Mouse (Mus musculus) frontal cortex, adult (tissue): ENCODE measurements around the gene Tceanc2.

Source experiments
- ATAC-seq: cut with Nextera tagmentation; 2 replicates; pipeline ENCODE4 v1.9.2; 2017; ENCODE audit warnings: mild to moderate bottlenecking, moderate library complexity, mixed read lengths; ENCODE audit not compliant: low TSS enrichment

Gene Tceanc2

DNA sequence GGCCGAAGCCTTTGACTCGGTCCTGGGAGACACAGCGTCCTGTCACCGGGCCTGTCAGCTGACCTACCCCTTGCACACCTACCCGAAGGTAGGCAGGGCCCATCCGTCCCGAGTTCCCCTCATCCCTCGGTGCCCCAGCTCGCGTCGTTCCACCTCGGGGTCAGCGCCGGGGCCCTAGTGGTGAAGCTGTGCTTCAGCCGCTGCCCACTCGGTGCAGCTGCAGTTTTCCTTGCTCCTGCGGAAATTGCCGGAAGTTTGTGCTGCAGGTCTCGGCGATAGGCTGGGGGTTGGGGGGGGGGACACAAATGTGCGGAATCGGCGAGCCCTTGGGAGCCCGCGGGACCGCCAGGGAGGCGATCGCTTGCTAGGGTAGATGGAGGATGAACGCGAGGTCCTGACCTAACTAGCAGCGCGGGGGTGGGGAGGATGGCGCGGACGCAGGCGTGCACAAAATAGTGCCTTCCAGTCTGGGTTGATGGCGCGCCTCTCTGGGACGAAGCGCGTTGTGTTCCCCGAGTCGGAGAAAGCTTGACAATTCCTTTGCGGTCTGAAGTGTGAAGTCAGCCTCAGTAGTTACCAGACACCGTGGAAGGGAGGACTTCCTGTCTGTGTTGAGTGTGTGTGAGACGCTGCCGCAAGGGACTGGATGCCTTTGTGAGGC is at the start of gene Tceanc2:
TSS of gene Tceanc2 (minus strand) at position 287 of the 661 bp plus-strand sequence.
- peak; percentile 38 for ATAC-seq

DNA sequence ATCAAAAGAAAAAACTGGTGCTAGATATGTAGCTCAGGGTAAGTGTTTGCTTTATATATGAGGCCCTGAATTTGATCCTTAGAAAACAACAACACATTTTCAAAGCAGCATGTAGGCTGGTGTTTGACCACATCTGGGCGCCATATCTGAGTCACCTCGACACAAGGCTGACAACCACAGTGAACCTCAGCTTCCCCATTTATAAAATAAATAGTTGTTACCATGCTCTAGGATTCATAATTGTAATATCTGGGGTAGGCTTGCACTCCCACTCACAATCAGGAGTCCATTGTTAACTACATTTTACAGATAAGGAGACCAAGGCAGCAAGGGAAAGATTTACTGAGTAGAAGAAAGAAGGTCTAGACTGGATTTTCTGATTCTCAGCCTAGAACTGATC is 47.4 kb upstream of the Tceanc2 start:
- no peak for ATAC-seq

DNA sequence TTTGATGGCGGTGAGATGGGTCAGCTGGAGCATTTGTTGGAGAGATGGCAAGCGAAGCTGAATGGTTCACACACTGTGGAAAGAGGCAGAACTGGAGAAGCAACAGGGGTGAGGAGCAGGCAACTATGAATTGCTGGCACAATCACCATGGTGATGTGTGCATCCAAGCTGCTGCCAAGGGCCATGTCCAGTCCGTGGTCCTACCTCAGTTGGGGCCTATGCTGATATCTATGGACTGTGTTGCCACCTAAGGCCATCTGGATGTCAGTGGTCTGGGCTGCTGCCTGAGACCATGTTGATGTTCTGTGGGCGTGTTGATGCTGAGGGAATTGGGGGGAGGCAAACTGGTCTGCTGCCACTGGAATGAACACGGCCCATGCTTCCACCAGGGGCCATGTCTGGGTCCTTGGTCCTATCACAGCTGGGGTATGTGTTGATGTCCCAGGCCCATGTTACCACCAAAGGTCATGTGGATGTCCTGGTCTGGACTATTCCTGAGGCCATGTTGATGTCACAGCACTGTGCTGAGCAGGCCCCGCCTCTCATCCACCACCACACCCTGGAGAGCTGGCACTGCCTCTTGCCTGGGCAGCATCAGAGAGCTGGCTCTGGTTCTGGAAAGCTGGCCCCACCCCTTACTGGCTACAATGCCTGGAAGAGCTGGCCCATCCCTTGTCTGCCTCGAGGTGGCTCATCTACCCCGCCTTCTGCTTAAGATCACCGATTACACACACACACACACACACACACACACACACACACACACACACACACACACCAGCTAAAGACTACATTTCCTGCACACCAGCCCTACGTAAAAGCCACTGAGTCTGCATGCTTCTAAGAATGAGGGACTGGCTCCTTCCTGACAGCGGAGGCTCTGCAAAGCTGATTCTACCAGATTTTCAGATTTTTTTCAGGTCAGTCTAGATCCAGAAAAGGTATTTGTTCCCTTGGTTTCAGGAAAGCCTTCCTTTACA is 44.6 kb upstream of the Tceanc2 start:
- ATAC-seq: no peak

DNA sequence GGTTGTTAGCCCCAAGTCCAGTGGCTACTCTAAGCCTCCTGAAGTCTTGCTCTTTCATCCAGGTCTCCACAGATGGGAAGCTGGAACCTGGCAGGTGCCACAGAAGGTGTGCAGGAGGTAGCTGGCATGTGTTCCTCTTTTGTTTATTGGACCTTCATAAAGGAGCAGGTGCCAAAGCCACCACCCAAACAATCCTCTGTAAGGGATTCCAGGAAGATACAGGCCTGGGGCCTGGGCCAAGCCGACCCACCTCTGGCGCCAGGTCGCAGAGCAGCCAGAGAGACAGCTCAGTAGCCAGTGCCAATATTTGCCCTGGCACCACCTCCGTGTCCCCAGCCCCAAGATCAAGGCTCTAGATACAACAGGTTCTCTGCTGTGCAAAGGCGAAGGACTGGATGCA is 42.6 kb upstream of the Tceanc2 start:
- ATAC-seq: no peak

DNA sequence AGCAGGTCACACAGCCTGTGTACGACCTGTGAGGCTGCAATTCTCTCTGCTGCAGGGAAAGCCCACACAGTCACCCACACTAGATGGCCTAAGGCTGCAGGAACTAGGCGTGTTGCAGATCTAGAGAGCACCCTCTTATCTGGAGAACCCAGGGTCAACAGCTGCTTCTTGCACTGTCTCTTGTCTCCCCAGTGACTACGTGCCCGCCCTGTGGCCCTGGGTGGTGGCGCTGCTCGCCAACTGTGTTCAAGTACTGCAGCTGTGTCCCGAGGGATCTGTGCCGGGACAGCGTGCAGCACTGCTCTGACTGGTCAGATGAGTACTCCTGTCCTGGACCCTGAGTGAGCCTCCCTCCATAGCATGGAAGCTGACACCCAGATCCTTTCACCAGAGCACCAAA is 38.7 kb upstream of the Tceanc2 start:
- no peak for ATAC-seq

DNA sequence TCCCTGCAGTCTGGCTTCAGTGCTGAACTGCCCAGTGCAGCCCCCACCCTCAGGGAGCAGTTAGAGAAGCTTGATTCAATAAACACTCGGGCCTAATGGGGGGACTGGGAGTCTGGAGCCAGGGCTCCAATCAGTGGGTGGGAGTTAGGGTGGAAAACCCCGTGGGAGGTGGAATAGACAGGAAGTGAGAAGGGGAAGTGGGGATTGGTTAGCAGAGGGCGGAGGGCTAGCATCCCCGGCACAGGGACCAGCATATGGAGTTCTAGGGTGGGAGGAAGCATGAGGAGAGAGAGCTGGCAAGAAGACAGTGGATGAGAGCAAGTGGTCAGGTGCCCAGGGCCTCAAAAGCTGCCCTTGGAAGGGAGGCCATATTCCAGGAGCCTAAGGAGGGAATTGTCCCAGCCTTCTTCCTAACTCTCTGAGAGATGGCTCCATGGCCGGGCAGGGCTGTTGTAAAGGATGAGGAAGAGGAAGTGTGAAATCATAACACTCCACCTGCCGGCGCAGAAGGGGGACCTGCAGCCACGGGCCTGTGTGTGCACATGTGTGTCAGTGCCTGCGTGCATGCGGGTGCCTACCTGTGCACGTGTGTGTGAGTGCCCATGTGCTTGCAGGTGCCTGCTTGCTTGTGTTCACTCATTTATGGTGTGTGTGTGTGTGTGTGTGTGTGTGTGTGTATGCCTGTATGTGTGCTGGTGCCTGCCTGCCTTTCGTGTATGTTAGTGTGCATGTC is 34.5 kb upstream of the Tceanc2 start:
- ATAC-seq: no peak

DNA sequence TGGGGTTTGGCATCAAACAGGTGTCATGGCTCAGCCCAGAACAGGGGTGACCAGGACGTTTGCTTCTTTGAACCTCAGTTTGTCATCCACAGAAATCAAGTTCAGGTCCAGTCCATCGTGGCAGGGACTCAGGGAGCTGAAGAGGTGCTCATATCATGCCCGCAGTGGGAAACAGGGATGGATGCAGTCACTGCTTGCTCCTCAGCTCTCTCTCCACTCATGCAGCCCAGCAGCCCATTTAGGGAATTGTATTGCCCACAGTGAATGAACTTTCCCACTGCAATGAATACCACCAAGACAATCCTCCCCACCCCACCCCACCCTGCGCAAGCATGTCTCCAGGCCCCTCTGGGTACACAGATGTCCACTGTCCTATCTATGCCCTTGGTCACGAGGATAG is 33.0 kb upstream of the Tceanc2 start:
- ATAC-seq: no peak

DNA sequence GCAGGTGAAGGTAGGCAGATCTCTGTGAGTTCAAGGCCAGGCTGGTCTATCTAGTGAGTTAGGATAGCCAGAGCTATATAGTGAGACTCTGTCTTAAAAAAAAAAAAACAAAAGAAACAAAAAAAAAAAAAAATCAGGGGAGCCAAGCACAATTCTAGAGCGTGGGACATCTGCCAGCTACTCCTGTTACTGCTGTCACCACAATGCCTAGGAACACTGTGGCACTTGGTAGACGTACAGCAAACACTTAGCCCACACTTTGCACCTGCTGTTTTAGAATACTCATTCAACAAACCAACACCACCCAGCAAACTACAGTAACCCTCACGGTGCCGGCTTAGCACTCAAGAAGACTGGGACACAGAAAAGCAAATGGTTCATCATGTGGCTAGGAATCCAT is 32.5 kb upstream of the Tceanc2 start:
- ATAC-seq: 0 out of 2 replicates have a peak, but pooled peaks have one; percentile 23

DNA sequence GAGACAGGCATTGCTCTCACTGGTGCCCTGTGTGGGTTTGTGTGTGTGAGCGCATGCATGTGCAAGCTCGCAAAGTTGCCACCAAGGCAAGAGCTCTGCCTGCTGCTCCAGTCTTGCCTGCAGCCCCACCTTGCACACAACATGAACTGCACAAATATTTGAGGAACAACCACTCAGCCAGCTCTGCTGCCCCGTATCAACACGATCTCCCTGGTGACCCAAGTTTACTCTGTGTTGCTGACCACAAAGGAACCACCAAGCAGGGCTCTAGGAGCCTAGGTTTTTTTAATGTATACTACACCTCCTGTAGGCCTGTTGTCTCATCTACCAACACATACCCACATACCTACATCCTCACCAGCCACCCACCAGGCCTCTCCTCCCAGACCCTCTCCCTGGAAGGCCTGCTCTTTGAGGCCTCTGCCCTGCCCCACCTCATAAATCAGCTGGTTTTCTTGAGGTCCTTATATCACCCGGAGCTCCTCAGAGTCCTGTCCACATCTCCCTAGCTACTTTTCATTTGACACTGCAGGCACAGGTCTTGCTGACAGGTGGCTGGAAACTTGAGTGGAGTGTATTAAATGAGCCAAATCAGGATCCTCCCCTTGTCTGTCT is 31.7 kb upstream of the Tceanc2 start:
- no peak for ATAC-seq

DNA sequence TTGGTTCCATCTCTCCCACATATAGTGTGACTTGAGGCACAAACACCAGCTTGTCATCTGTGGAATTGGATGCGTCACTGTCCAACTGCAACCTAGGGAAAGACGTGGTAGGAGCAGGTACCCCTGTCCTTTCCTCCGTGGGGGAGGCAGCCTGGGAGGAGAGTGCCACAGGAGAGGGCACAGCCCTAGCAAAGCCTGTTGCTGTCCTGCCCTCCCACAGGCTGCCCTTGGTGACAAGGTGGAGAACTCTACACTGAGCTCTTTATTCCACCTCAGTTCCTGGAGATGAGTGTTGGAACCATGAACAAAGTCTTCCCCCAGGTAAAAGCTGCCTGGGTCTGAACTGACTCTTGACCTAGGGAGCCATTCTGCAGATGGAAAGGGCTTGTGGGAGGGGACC is 30.0 kb upstream of the Tceanc2 start, which contains the start of gene Ldlrad1:
TSS of gene Ldlrad1 (plus strand) at position 301 of the 400 bp plus-strand sequence.
- ATAC-seq: no peak

DNA sequence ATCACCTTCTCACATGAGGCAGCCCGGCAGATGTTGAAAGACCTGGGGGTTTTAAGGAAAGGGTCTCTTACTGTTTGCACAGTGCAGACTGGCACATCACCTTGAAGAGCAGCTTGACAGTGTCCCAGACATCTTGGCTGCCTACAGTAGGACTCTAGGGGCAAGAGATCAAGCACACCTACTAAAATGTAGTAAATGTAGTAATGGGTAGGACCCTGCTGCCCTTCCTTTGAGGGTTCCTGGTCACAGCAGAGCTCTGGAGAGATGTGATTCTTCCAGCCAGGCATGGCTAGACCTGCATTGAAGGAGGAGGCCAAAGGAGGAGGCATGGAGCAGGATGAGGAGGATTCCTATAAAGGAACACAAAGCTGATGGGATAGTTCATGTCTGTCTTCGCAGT is 28.1 kb upstream of the Tceanc2 start:
- no peak for ATAC-seq

DNA sequence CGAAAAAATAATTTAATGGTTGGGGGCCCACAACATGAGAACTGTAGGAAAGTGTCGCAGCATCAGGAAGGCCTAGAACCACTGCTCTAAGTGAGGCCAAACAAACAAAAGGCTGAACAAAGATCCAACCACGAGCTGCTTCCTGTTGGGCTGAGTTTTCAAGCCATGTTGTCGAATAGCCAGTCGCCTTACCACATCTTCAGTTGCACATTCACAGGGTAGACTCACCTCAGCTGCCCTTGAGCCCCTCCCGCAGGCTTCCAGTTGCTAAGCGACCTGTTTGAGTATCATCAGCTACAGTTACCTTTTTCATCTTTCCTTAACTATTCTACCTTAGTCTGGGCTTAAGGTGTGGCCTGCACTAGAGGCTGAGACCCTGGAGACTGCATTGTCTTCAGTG is 24.1 kb upstream of the Tceanc2 start:
- ATAC-seq: no peak

DNA sequence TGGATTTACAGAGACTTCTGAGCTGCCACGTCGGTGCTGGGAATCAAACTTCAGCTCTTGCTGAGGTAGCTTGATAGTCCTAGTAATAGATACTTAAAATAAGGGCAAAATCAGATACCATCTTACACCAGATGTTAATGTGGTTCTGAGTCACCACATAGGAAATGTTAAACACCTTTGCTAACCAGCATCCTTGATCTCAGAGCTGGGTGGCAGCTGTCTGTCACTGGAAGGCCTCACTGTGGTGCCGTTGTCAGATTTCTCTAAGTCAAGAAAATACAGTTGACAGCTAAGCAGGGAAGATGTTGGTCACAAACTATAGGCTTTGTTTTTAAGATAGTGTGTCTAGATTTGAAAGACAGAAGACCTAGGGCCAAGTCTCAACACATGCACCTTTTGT is 22.9 kb upstream of the Tceanc2 start:
- ATAC-seq: no peak

DNA sequence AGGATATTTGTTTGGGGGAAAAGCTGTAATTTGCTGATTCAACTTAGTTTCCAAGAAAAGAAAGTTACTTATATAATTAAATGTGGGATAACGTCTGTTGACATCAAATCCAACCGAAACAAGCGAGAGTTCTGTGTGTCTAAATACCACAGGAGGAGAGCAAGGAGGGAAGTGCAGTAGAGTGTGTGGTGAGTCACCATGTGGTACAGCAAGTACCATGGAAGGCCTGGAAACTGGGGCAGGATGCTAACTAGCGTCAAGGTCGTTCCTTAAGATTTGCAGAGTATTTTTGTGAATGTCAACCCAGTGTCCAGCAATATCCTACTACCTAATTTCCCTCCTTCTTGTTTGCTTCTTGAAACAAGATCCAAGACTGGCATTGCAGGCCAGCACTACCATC is 19.2 kb upstream of the Tceanc2 start:
- ATAC-seq: peak; percentile 78; the same call in 1 of the 2 replicates

DNA sequence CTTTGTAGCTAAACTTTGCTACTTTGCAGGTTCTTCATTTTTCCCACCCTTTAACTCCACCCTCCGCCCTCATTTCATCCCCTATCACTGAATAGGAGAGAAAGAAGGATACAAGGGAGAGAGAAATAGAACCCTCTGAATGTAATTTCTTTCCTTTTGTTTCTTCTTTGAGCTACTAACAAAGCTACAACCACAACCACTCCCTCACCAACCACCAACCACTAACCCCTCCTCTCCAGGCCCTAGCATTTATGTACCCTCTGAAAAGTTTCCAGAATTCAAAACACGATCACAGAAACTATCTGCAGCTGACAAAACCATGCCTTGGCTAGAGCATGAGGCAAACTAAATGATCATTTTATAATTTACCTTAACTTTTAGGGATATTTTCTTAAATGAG is 17.5 kb upstream of the Tceanc2 start:
- no peak for ATAC-seq

DNA sequence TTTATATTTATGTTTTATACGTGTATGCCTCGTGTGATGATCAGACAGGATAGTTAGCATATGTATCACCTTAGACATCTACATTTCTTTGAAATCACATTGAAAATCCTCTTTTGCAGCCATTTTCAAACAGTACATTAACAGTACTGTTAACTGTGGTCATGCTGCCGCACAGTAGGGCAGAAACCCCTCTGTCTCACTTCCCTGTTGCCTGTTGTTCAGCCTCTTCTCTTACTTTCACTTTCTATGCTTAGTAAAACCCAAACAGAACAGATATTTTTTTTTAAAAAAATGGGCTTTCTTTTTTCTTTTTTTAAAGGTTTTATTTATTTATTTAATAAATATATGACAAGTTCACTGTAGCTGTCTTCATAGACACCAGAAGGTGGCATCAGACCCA is 14.9 kb upstream of the Tceanc2 start:
- ATAC-seq: no peak

DNA sequence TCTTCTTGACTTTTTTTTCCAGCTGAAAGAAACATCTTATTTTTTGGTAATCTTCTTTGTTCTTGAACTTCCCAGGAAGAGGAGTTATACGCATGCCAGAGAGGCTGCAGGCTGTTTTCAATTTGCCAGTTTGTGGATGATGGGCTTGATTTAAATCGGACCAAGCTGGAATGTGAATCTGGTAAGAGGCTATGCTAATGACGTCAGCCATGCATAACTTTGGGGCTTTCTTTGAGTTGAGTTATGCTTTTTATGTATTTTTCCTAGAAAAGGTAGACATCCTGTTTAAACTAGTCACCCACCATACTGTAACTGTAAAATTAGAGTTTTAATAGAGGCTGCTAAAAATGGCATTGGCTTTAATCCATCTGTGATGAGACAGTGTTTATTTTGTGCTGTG is 6.8 kb upstream of the Tceanc2 start:
- ATAC-seq: no peak

DNA sequence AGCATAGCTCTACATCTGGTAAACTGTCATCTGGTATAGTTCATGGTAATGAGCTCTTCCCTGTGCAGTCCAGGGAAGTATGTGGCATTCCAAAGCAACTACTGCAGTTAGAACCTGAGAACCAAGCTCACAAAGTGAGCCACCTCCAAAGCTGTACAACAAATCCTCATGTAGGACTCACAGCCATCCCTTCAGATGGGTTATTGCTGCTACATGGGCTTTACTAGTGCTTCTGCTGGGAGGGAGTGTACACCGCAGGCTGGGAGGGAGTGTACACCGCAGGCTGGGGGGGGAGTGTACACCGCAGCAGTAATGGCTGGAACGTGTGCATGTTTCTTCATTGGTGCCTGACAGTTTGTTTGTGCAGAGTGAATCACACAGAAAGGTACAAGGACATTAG is 4.3 kb upstream of the Tceanc2 start:
- ATAC-seq: no peak

DNA sequence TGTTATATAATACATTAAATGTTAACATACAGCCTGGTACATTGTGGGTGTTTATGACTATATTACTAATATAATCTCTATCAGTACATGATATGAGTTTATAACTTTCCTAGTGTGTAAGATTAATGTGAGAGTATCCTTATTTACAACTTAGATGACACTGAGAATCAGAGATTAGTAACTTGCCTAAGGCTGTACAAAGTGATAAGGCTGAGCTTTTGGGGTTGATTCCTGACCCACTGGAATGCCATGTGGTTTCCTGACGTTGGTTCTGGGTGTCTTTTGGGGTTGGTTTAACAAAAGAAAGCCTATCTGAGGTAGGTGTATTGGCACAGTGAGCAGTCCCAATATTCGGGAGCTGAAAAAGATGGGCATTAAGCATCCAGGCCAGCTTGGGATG is 3.9 kb upstream of the Tceanc2 start:
- no peak for ATAC-seq

DNA sequence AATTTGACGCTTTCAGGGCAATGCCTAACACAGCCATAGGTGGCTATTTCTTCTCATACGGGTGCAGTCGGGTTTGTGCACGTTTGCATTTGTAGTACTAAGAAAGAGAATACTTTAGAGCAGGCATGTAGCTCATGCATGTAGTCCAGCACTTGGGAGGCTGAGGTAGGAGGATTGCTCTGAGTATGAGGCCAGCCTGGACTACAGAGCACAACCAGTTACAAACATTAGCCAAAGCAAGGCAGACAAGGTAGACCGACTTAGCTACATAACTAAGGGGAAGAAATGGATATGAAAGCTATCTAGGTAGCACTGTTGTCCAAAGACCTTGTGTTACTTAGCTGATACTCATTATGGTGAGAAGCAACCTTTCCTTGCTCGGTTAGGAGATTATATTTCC is 3.0 kb upstream of the Tceanc2 start:
- ATAC-seq: no peak

DNA sequence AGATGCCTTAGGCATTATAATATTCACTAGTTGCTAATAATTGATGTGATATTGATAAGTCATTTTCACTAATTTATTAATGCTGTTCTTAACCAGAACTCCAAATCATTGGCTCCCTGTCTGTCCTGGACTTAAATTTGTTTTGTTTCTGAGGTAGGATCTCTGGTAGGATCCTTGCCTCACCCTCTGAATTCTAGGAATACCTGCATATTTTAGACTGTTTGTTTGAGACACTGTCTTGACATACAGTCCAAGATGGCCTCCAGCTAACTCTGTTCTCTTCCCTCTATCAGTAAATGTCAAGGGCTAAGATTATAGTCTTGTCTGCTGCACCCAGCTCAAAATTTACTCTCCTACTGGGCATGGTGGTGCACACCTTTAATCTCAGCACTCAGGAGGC is 1.8 kb upstream of the Tceanc2 start:
- ATAC-seq: no peak

DNA sequence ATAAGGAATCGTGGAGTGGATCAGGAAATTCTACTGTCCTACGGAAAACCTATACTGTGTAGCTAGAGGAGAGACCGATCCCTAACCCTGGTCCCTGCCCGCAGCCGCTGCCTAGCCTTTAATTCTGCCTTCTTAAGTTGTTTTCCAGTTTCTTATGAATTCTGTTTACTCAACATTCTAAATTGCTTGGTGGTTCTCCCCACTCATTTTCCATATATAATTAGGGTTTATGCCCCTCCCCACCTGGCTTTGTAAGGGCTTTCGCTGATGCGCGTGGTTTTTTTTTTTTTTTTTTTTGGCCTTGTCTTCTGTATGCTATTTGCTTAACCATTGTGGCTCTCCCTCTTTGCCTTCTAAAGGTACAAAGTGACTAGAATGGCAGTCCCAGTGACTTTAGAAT is 645 bp upstream of the Tceanc2 start:
- ATAC-seq: no peak
